Mouse (Mus musculus) ES-Bruce4 (cell line): ENCODE measurements around the gene Kcnd1.

ENCODE experiments used
- CTCF ChIP-seq: IDR thresholded peaks from one replicate; pipeline ENCODE4 v1.8.1; 2011; ENCODE audit warnings: low read depth, low read length
- POLR2A ChIP-seq: IDR thresholded peaks from one replicate; pipeline ENCODE4 v1.8.1; 2011; ENCODE audit warnings: low read length; ENCODE audit not compliant: insufficient read depth

DNA sequence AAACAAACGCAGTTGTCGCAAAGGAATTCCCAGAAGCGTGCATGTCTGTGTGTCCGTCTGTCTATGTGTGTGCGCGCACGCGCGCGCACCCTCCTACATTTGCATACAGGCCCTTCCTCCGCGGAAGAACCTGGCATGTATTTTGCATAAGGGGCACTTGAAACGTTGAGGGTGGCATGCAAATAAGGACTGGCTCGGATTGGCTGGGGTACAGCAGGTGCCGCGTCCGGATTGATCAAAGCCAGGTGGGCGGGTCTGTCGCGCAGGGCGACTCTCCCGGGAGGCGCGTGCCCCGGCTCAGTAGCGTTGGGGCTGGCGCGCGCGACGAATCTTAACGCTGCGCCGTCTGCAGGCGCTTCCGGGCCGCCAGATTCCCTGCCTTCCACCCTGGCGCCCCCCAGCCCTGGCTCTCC, 55.9 kb downstream of the Kcnd1 start, which contains the start of gene Pim2:
- TF ChIP-seq CTCF (no peak), POLR2A (no peak)
